Mouse (Mus musculus) ES-E14 (cell line): ENCODE measurements around the gene Ptges.

Experiments
- HCFC1 ChIP-seq: IDR thresholded peaks from 2 replicates; pipeline ENCODE4 v1.6.1; 2012; ENCODE audit warnings: low read length, inconsistent platforms, borderline replicate concordance; ENCODE audit not compliant: insufficient read depth
- MAFK ChIP-seq: IDR thresholded peaks from 2 replicates; pipeline ENCODE4 v1.6.1; 2014; ENCODE audit warnings: mild to moderate bottlenecking, low read depth, low read length, inconsistent platforms; ENCODE audit not compliant: insufficient read depth

DNA sequence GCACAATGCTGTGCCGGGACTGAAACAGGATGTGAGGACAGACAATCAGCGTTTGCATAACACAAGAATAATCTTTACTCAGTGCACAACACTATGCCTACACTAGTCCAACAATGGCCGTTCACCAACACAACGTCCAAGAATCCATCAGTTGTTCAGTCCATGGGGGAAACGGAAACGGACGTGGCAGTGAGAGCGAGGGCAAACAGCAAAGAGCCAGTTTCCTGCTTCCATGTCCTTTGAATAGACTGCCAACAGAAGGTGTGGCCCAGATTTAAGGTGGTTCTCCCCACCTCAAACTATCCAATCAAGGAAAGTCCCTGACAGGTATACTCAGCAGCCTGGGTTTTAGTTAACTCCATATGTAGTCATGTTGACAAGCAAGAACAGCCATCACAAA is 8.1 kb upstream of the Ptges start:
- TF ChIP-seq HCFC1 (no peak), MAFK (no peak)
